Mouse (Mus musculus) limb, embryonic 11.5 days (tissue): ENCODE results near the gene Fgfr2. TPM values are rescaled to one million over a fixed set of nuclear protein-coding genes. Genes with fewer than 3 reads are reported as not detected.
"Not testable (repeated sequence)": the region's sequence is repeated elsewhere in the genome, so short reads cannot be mapped to it uniquely, and the experiment has no call there.

Source experiments
- ATAC-seq: fragments of 200-750 bp; cut with Nextera tagmentation; 2 replicates; pipeline ENCODE4 v1.8.0; 2017; ENCODE audit warnings: low read depth; ENCODE audit not compliant: insufficient number of reproducible peaks, low FRiP score, low TSS enrichment
- DNase-seq: peaks from one replicate; pipeline ENCODE4 v3.0.0-alpha.2; 2015; ENCODE audit warnings: low spot score
- H3K27ac ChIP-seq: fragments of 300-500 bp; sonication (generic); replicated peaks from 2 replicates; pipeline ENCODE4 v1.5.1; 2014; ENCODE audit warnings: low read depth, mild to moderate bottlenecking, low read length
- H3K27me3 ChIP-seq: fragments of 300-500 bp; sonication (generic); 2 replicates; pipeline ENCODE4 v1.6.1; 2014; ENCODE audit warnings: mild to moderate bottlenecking, low read length, mixed read lengths; ENCODE audit not compliant: control insufficient read depth, insufficient read depth
- H3K36me3 ChIP-seq: fragments of 300-500 bp; sonication (generic); 2 replicates; pipeline ENCODE4 v1.6.1; 2014; ENCODE audit warnings: mild to moderate bottlenecking, low read length, moderate library complexity, mixed read lengths; ENCODE audit not compliant: control insufficient read depth, insufficient read depth
- H3K4me1 ChIP-seq: fragments of 300-500 bp; sonication (generic); 2 replicates; pipeline ENCODE4 v1.6.1; 2014; ENCODE audit warnings: low read length, mixed read lengths; ENCODE audit not compliant: control insufficient read depth, insufficient read depth
- H3K4me2 ChIP-seq: fragments of 300-500 bp; sonication (generic); 2 replicates; pipeline ENCODE4 v1.6.1; 2014; ENCODE audit warnings: low read depth, mild to moderate bottlenecking, moderate library complexity; ENCODE audit not compliant: severe bottlenecking
- H3K4me3 ChIP-seq: fragments of 300-500 bp; sonication (generic); 2 replicates; pipeline ENCODE4 v1.5.1; 2014; ENCODE audit warnings: low read depth, low read length
- H3K9ac ChIP-seq: fragments of 300-500 bp; sonication (generic); 2 replicates; pipeline ENCODE4 v1.6.1; 2014; ENCODE audit warnings: mild to moderate bottlenecking, low read length
- H3K9me3 ChIP-seq: fragments of 300-500 bp; sonication (generic); 2 replicates; pipeline ENCODE4 v1.6.1; 2016; ENCODE audit warnings: low read length; ENCODE audit not compliant: control insufficient read depth
- WGBS: fragments of 180-500 bp; shearing (Covaris S2); extraction: QIAGEN DNeasy Blood & Tissue Kit; methylation state at CpG from one replicate; pipeline ENCODE4 v1.1.7; 2014; 5-methylcytosine and 5-hydroxymethylcytosine counted together
- polyA plus RNA-seq: library from polyadenylated mRNA; unstranded; fragments of >200 nt; fragmentation: Nextera tagmentation; extraction: Ambion mirVana; gene quantifications from 2 replicates; pipeline ENCODE4 v1.2.1, GENCODE M21; 2014

Gene Fgfr2
- polyA plus RNA-seq, 1 experiment from 2014 or later = 60.1 TPM

GRCm38 (mm10) chr7:131133181-131133580 lies 1990.0 kb downstream of the Fgfr2 start:
- Histone ChIP-seq H3K27ac (no peak overlapping the region), H3K4me3 (no peak overlapping the region), H3K9me3 (no peaks in the 10 kb centered on the region), H3K4me1 (no peaks in the 10 kb centered on the region), H3K36me3 (no peaks in the 10 kb centered on the region), H3K27me3 (no peaks in the 10 kb centered on the region), H3K4me2 (no peak overlapping the region), H3K9ac (no peak overlapping the region)
- ATAC-seq (no peak), DNase-seq (no peak)
- 87% methylated on average over 3 of the region's 3 CpGs for WGBS

GRCm38 (mm10) chr7:131130021-131130420 lies 1993.1 kb downstream of the Fgfr2 start:
- 53% methylated on average over 12 of the region's 12 CpGs for WGBS
- Histone ChIP-seq H3K4me1 (no peaks in the 10 kb centered on the region), H3K27ac (no peak overlapping the region), H3K4me3 (no peak overlapping the region), H3K36me3 (no peaks in the 10 kb centered on the region), H3K9me3 (no peaks in the 10 kb centered on the region), H3K4me2 (no peak overlapping the region), H3K9ac (no peak overlapping the region), H3K27me3 (no peaks in the 10 kb centered on the region)
- ATAC-seq (no peak), DNase-seq (peak; percentile 39)

GRCm38 (mm10) chr7:131122210-131122807 lies 2000.8 kb downstream of the Fgfr2 start:
- no peak for DNase-seq
- H3K4me3 ChIP-seq = no peak overlapping the region
- no peaks in the 10 kb centered on the region for H3K36me3 ChIP-seq
- ATAC-seq = no peak
- no peak overlapping the region for H3K9ac ChIP-seq
- no peaks in the 10 kb centered on the region for H3K4me1 ChIP-seq
- 89% methylated on average over 2 of the region's 2 CpGs for WGBS
- H3K27me3 ChIP-seq = no peaks in the 10 kb centered on the region
- H3K27ac ChIP-seq = no peak overlapping the region
- H3K9me3 ChIP-seq = no peaks in the 10 kb centered on the region
- no peak overlapping the region for H3K4me2 ChIP-seq

GRCm38 (mm10) chr7:131114434-131114833 lies 2008.7 kb downstream of the Fgfr2 start:
- no peak overlapping the region for H3K27ac ChIP-seq
- no peak overlapping the region for H3K9ac ChIP-seq
- no peak overlapping the region for H3K4me2 ChIP-seq
- DNase-seq (no peak), ATAC-seq (no peak)
- H3K9me3 ChIP-seq = no peaks in the 10 kb centered on the region
- H3K36me3 ChIP-seq = no peaks in the 10 kb centered on the region
- H3K4me3 ChIP-seq = no peak overlapping the region
- no peaks in the 10 kb centered on the region for H3K4me1 ChIP-seq
- H3K27me3 ChIP-seq = no peaks in the 10 kb centered on the region
- 79% methylated on average over 2 of the region's 2 CpGs for WGBS

- Histone ChIP-seq H3K9ac (no peak overlapping the region), H3K27ac (no peak overlapping the region), H3K36me3 (no peaks in the 10 kb centered on the region), H3K4me1 (no peaks in the 10 kb centered on the region), H3K4me2 (no peak overlapping the region), H3K4me3 (no peak overlapping the region), H3K27me3 (no peaks in the 10 kb centered on the region), H3K9me3 (no peaks in the 10 kb centered on the region)
- ATAC-seq (no peak), DNase-seq (no peak)
- WGBS = 78% methylated on average over 6 of the region's 6 CpGs
Observed at GRCm38 (mm10) chr7:131113676-131114075, 2009.5 kb downstream of the Fgfr2 start.

GRCm38 (mm10) chr7:131112486-131112885 lies 2010.7 kb downstream of the Fgfr2 start:
- peak; percentile 75 for DNase-seq
- no peaks in the 10 kb centered on the region for H3K9me3 ChIP-seq
- H3K4me2 ChIP-seq = no peak overlapping the region
- no peaks in the 10 kb centered on the region for H3K27me3 ChIP-seq
- ATAC-seq = no peak
- 29% methylated on average over 3 of the region's 3 CpGs for WGBS
- H3K36me3 ChIP-seq = no peaks in the 10 kb centered on the region
- H3K4me1 ChIP-seq = no peaks in the 10 kb centered on the region
- H3K27ac ChIP-seq = no peak overlapping the region
- no peak overlapping the region for H3K4me3 ChIP-seq
- H3K9ac ChIP-seq = no peak overlapping the region

GRCm38 (mm10) chr7:131082403-131082802 lies 2040.7 kb downstream of the Fgfr2 start:
- not testable (repeated sequence) for H3K4me1 ChIP-seq, H3K9ac ChIP-seq, ATAC-seq, H3K27ac ChIP-seq, H3K27me3 ChIP-seq, H3K9me3 ChIP-seq, DNase-seq, H3K4me2 ChIP-seq, H3K4me3 ChIP-seq, H3K36me3 ChIP-seq
- WGBS = 86% methylated on average over 9 of the region's 9 CpGs

GRCm38 (mm10) chr7:131075956-131076355 lies 2047.2 kb downstream of the Fgfr2 start:
- H3K9ac ChIP-seq = no peak overlapping the region
- no peak overlapping the region for H3K4me3 ChIP-seq
- ATAC-seq (no peak), DNase-seq (peak; percentile 51)
- H3K36me3 ChIP-seq = no peaks in the 10 kb centered on the region
- no peaks in the 10 kb centered on the region for H3K9me3 ChIP-seq
- H3K27me3 ChIP-seq = no peaks in the 10 kb centered on the region
- H3K4me2 ChIP-seq = no peak overlapping the region
- WGBS = 5% methylated on average over 1 of the region's 1 CpGs
- H3K27ac ChIP-seq = no peak overlapping the region
- no peaks in the 10 kb centered on the region for H3K4me1 ChIP-seq

- not testable (repeated sequence) for H3K27ac ChIP-seq, H3K36me3 ChIP-seq, H3K4me2 ChIP-seq, H3K27me3 ChIP-seq, H3K9me3 ChIP-seq, H3K9ac ChIP-seq, DNase-seq, ATAC-seq, H3K4me3 ChIP-seq, H3K4me1 ChIP-seq
- 74% methylated on average over 6 of the region's 6 CpGs for WGBS
Observed at GRCm38 (mm10) chr7:131074098-131074497, 2049.1 kb downstream of the Fgfr2 start.
